Mouse (Mus musculus) 3T3-L1 (cell line): ENCODE results near the gene Smco3.
"Not testable (repeated sequence)": the region's sequence is repeated elsewhere in the genome, so short reads cannot be mapped to it uniquely, and the experiment has no call there.

Experiments
- DNase-seq: peaks from one replicate; pipeline ENCODE4 v3.0.0-alpha.2; 2015; ENCODE audit warnings: low read depth, low spot score

The Smco3 gene

DNA sequence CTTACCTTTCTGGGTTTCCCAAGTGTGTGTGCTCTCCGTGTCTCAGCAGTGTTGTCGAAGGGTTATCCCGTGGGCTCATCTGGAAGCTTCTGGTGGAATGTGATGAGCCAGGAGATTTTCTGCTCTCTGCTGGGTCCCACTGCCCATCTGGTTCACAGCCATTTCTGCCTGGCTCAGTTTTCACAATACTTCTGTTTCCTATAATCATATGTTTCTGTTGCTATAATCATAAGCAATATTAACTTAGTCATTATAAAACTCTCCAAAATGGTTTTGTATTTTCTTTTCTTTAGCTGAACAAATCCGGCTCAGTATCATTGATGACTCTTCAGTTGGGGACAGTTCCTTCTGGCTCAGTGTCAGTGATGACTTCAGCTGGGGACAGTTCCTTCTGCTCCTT lies at the start of gene Smco3:
Smco3 (minus strand) TSS at position 101 of the 400 bp plus-strand sequence.
- no peak for DNase-seq

DNA sequence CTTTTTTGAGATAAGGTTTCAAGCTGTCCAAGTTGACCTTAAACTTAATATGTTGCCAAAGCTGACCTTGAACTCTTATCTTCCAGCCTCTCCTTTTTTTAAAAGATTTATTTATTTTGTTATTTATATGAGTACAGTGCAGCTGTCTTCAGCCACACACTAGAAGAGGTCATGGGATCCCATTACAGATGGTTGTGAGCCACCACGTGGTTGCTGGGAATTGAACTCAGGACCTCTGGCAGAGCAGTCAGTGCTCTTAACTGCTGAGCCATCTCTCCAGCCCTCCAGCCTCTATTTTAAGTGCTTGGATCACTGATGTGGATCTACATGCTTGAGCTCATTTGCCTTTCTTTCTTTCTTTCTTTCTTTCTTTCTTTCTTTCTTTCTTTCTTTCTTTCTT lies 49.5 kb upstream of the Smco3 start:
- not testable (repeated sequence) for DNase-seq

DNA sequence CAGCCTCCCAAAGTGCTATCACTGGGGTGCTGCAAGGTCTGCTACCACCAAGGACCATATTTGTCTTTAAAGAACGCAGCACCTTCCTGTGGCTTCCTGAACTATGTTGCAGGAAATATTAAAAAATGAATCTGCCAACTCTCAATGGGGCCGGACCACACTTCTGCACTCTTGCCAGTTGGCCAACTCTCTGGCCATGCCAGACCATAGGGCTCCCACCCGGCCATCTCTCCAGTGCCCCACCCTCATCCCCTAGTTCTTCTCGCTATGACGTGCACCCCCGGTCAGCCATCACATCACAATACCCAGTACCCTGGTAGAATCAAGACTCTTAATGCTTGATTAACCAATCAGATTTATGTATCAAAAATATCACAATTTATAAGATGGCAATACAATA lies 48.7 kb upstream of the Smco3 start:
- DNase-seq = no peak

DNA sequence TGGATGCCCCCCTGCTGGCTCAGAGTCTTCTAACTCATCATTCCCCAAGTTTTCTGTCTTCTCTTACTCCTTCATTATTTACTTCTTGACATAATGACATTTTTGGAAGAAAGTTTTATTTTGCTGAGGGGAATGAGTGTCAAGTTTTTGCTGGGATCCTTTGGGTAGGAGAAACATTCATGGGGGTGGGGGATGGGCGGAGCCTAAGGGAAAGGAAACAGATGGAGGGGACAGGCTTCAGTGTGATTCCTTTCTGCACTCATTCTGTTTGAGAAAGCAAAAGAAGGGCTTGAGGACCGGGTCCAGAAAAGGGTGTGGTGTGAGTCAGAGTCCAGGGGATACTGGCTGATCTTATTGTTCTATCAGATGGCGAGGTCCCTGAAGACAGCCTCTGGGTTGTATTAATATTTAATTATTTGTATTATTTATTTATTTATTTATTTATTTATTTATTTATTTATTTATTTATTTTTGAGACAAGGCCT lies 48.2 kb upstream of the Smco3 start:
- no peak for DNase-seq

DNA sequence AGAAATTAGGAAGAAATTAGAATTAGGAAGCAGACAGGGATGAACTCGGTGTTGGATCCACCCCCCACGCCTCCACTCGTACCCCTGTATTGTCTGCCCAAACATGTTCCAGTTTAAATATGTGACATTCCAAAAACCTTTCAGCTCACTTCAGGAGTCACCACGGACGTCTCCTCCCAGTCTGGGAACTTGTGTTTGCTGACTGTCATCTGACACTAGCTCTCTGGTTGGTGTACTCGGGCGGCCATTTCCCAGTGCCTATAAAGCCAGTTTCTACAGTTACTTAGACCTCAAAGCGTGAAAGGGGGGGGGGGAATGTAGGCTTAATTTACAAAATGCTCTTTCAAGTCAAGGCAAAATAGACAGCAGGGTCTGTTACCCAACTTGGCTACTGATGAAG lies 46.4 kb upstream of the Smco3 start:
- no peak for DNase-seq

DNA sequence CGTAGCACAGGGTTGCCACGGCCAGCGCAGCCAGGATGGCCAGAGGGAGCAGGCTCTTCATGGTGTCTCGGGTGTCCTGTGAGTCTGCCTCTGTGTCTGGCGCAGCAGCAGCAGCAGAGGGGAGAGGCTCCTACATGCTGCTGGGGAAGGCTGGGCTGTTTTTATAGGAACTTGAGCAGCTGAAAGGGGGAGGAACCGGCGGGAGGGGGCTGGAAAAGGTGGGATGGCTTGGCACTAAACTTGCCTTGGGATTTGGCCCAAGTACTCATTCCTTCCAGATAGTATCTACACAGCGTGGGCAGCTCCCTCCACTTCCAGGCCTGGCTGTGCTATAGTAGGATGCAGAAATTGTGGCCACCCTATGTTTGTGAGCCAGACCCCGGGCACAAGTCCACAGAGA lies 40.4 kb upstream of the Smco3 start, which contains the start of gene Mgp:
Mgp (minus strand) TSS at position 154 of the 400 bp plus-strand sequence.
- DNase-seq = peak; percentile 47

DNA sequence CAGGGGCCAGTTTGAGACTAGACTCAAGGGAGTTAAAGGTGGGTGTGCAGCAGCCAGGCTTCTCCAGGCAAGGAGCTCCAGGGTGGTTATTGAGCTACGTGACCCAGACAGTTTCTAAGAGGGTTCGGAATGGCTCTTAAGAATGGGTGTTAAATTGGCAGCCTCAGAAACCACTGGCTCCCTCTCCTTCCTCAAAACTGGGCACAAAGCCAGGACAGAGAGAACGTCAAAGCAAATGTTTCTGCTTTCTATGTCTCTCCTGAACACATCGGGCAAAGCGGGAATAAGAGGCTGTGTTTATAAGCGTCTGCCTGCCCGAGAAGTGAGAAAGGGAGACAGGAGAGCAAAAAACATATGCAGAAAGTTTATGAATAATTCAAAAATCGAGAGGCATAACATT lies 39.3 kb upstream of the Smco3 start:
- DNase-seq = no peak

DNA sequence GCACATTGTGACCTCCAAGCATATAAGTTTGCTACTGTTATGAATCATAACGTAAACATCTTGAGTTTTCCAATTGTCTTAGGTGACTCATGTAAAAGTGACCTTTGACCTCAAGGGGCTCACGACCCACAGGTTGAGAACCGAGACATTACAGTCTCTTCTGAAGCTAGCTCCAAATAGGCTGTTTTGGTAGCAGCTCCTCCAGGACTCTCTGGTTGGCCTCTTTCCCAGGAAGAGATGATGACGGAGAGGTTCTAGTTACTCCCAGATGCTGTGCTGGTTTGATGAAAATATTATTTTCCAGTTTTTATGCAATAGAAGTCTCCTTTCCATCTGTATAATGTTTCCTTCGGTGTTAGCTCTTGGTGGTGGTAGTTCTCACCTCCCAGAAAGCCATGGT lies 33.7 kb upstream of the Smco3 start:
- peak; percentile 58 for DNase-seq

DNA sequence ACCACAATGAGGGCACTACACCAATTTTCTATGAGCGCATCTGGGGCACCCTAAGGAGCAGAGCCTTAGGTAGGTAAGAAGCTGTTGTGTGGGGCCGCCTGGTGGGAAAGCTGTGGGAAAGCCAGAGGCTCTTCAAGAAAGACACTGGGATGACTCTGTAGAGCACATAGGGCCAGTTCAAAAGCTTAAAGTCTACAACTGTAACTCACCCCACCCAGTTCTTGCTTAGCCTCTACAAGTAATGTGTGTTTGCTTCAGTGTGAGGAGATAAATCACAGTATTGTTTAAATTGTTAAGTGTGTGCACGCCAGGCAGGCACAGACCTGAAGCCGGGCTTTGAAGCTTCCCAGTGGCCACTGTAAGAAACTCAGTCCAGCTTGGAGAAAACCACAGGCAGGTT lies 30.9 kb upstream of the Smco3 start:
- no peak for DNase-seq

DNA sequence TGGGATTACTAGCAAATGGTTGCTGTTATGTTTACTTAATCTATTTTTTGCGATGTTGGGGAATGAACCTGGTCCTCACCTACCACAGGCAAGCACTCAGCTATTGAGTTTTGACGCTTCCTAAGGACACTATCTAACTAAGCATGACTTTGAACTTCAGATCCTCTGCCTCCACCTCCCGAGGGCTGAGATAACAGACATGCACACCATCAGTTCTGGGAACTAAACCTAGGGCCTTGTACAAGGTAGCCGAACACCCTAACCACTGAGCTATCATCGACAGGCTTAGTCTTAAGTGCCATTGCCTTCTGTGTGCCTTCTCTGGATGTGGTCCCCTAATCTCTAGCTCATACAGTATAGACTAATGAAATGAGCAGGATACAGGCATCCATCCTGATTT lies 30.1 kb upstream of the Smco3 start:
- DNase-seq = no peak

DNA sequence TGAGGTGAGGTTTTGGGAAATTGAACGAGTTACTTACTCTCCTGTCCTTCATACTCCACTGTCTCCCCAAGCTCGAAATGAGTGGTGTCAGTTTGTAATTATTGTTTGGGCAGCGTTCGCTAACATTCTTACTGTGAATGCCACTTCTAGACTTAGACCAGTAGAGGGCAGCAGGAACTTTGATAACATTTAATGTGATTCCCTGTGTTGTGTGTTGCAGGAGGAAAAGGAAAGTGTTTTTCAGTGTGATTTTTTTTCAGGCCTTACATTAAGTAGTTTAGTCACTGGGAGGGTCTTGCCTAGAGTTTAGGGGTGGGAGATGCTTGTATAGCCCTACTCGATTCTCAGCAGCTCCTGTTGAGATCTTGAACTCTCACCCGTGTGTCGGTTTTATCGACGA lies 25.8 kb upstream of the Smco3 start:
- DNase-seq = peak; percentile 89

DNA sequence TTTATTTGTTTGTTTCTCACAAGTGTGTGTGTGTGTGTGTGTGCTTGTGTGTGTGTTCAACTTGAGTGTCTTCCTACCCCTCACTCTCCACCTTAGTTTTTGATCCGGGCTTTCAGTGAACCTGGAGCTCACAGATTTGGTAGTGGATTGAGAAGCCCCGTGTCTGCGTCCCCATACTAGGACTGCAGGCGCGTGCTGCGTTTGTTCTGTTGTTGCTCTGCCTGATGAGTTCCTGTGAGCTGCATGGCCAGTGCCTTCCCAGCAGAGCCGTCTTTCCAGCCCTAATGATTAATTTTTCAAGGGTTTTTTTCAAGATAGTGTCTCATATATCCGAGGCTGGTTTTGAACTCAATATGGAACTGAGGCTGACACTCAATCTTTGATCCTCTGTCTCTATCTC lies 23.2 kb upstream of the Smco3 start:
- DNase-seq = no peak

DNA sequence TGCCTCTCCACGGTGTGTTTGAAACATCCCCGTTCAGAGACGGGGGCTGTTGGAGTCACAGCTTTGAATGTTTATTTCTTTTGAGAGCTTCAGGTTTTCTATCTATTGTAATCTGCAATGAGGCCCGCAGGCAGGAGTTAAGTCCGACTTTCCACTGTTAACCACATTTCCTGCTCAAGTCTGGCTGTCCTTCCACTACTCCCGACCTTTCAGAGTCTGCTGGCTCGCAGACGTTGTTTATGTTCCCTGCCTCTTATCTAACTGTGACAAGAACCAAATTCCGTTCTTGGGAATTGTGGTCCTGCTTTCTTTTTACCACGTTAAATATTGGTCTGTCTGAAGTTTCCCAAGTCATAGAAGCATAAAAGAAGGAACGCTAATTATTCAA lies 22.6 kb upstream of the Smco3 start:
- DNase-seq = no peak

DNA sequence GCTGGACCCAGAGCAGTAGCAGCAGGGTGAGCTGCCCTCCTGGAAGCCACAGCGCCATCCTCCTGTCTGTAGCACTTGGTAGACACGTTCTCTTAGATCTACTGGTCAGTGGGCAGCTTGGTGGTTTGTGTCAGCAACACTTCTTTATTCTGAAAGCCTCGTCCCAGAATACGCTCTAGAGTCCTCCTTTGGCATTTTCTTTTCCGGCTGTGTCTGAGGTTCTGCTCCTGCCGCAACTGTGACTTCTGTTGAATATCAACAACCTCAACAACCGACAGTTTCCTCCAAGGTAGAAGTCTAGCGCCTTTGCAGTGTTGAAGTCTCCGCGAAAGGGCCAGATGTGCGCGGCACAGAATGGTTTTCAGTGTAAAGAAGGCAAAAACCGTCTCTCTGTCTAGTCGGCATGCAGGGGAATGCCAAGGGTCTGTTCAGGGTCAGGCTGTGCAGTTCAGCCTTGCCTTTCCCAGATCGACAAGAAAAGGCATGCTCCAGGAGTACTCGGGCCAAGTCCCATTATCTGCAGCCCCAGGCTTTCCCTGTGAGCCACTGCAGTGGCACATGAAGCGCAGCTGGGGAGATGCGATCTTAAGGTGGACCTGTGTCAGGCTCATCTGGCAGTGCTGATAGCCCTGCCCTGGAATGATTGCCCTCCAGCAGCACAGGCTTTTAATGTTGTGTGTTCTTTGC lies 22.1 kb upstream of the Smco3 start, which contains the start of gene Art4:
Art4 (minus strand) TSS at position 548 of the 687 bp plus-strand sequence.
- no peak for DNase-seq

DNA sequence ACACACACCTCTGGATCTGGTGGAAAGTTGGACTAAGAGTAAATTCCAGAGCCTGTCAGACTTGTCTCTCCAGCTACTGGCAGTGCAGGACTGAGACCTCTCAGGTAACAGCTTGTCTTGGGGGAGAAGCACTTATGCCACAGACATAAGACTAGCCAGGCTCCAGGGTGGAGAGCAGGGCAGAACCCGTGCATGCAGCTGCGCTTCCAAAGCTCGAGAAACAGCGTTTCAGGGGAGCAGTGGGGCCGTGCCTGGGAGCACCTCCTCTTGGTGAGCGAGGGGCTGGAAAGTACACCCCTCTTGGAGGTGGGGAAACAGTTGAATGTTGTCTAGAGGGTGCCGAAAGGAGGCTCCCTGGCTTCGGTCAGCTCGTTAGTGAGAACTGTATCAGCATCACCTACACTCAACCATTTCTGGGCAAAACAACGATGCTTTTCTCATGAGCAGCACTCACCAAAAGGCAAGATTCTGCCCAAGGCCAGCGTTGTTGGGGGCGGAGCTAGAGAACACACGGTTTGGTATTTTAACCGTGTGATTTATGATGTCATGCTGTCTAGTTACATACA lies 20.9 kb upstream of the Smco3 start:
- no peak for DNase-seq

DNA sequence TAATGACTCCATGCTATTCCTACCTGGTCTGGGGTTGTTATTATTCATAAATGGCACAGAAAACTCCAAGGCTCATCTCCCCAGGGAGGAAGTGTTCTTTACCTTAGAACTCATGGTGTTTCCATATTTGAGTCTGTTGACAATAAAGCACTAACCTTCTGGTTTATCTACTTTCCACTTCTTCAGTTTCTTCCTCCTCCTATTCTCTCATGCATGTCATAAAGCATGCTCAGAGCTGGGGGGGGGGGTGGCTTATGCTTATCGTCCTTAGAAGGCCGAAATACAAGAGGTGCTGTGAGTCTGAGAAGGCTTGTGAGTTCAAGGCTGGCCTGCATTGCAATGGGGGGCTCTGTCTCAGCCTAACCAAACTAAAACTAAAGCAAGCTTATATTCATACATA lies 19.9 kb upstream of the Smco3 start:
- DNase-seq = no peak

DNA sequence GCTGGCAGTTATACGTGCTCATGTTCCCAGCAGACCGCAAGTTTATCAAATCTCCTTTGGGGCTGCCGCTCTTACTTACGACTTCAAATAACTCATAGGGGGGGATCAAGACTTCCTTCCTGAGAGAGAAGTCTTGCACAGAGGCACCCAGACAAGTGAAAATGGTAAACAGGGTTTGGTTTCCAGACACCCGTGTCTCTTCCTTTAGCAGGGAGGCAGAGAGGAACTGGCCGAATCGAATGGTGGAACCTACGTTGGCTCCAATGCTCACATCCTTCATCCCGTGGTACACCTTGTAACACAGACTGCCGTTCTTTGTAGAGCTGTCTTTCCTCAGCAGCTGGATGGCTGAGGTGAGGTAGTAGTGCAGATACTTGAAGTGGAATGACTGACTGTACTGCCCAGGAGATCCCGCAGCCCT lies 19.1 kb upstream of the Smco3 start:
- DNase-seq = no peak

DNA sequence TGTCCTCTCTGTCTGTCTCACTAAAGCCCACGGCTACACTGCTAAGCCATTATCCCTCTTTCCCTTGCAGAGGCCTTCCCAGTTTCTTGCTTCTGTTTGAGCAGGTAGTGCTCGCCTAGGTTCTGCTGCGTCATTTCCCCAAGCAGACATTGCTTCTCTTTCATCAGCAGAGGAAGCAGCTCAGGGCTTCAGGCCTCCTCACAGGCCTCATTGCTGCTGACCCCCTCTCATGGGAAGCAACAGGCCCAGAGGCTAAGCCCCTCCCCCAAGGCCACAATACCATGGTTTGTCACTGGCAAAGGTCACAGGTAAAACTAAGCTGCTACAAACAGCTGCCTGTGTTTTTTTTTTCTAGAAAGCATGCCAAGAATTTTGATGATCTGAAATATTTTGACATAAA lies 17.5 kb upstream of the Smco3 start:
- DNase-seq = no peak

DNA sequence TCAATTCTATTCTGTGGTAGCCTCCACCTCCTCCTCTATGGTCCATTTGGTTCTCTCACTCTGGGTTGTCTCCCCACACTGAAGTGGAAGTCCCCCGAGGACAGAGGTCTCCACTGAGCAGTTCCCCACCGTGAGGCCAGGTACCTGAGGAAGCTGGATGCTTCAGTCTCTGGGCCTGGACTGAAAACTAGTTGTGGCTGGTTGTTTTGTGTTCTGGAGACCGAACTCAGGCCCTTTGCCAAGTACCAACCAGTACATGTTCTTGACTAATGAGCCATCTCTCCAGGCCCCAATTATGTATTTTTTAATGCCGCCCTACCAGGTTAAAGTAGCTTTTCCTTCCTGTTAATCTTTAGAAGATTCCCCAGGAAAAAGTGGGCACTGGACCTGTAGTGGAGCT lies 17.1 kb upstream of the Smco3 start:
- no peak for DNase-seq

DNA sequence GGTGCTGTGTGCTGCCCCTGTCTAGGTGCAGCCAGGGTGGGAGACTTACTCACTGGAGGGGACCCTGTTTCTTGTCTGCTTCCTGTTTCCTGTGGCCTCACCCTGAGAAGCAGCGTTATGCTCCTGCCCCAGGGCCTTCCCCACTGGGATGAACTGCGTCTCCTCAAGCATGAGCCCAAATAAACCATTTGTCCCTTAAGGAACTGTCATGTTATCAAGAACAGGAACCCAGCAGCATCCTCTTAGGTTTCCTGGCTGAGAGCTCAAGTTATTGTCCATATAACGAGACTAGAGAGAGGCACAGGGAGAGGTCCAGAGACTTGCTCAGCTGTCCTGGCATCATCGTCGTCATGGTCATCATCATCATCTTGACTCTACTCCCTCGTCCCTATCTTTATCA lies 15.0 kb upstream of the Smco3 start:
- DNase-seq = no peak

DNA sequence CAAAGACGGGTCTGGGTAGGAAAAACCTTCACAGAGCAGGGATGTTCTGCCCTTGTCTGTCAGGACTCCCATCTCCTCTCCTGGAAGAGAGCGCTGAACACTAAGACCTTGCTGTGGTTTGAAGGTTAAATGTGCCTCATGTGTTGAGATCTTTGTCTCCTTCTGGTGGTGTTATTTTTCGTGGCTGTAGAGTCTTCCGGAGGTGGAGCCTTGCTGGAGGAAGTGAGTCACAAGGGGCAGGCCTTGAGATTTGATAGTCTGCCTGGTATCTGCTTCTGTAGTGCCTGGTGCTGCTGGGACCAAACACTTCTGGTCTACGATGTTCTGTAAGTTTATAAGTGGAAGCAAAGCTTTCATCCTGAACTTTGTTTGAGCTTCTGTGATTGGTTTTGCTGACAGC lies 13.7 kb upstream of the Smco3 start:
- no peak for DNase-seq

DNA sequence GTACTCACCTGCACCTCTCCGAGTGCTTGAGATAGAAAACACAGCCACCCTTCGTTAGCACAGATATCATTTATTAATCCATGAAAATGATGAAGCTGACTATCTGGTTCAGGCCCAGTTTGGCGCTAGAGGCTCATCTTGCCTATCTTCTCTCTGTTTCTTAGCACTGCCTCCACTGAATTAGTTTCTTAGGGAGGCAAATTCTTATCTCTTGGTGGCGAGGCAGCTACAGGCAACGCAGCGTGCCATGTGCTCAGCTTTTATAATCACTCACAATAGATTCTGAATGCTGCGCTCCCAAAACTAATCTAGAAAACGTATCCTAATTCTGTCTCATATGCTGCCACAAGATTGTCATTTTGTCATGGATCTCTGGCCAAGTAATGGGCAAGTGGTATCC lies 13.1 kb upstream of the Smco3 start:
- DNase-seq = no peak

DNA sequence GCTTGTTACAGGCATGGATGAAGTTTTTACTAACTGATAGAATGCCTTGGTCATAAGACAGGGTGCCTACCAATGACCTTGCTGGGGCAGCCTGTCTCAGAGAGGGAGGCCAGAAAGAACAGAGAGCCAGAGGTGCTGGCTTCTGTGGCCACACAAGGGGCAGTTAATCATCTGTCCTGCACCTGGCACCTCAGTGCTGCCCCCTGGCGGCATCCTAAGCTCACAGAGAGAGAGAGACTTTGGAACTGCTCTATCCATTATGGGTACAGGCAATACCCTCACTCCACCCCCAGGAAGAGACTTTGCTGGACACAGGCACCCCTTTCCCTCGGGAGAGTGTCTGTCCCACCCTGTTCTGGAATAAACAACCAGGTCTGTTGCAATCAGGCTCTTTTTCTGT lies 12.5 kb upstream of the Smco3 start:
- DNase-seq = peak; percentile 56

DNA sequence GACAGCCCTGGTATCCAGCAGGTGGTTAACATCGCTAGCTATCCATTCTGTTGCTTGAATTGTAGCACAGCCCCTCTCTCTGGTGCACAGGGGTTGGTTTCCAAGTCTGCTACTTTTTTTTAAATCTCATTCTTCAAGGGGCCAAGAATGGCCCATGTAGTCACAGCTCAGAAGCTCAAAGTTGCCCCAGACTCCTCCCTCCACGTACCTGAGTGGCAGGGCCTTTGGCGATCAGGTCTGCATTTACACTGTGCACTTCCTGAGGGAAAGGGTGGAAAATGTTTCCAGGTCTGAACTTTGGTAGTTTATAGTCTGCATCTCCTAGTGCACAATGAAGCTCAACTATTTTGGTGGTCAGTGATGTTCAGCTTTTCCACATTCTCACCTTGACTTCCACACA lies 12.0 kb upstream of the Smco3 start:
- no peak for DNase-seq
